Mouse (Mus musculus) erythroblast, embryonic 14.5 days (primary cell): ENCODE measurements around the gene 3110009E18Rik.

Experiments used
- GATA1 ChIP-seq: IDR thresholded peaks from 2 replicates; pipeline ENCODE4 v1.6.1; 2012; ENCODE audit warnings: low read length, inconsistent platforms, mixed read lengths
- TAL1 ChIP-seq: IDR thresholded peaks from 3 replicates; pipeline ENCODE4 v1.6.1; 2012; ENCODE audit warnings: low read length, inconsistent platforms, mixed read lengths

DNA sequence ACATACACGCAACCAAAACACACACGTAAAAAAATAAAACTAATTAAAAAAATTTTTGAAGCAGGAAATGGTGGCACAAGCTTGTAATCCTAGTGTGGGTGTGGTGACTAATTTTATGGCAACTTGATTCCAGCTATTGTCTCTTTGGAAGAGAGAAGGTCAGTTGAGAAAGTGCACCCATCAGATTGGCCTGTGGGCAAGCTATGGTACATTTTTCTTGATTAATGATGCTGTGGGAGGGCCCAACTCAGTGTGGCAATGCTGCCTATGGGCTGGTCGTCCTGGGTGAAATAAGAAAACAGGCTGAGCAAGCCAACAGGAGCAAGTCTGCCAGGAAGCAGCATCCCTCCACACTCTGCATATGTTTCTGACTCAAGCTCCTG, 19.8 kb upstream of the 3110009E18Rik start:
- no peak for TF ChIP-seq TAL1
- TF ChIP-seq GATA1 = no peak
